Mouse (Mus musculus): Measurements from ENCODE around the gene 9630041A04Rik. TPM values are rescaled to one million over a fixed set of nuclear protein-coding genes. Genes with fewer than 3 reads are reported as not detected.

9630041A04Rik gene
- polyA plus RNA-seq, 1 experiment from 2014 or later: not detected

- Histone ChIP-seq H3K9me3 (no peaks in the 10 kb centered on the region), H3K27me3 (no peaks in the 10 kb centered on the region), H3K9ac (no peak overlapping the region), H3K36me3 (no peaks in the 10 kb centered on the region), H3K27ac (no peak overlapping the region), H3K4me2 (no peak overlapping the region), H3K4me3 (no peak overlapping the region), H3K4me1 (no peaks in the 10 kb centered on the region)
- ATAC-seq (ENCODE audit: borderline replicate concordance, extremely low read depth, low FRiP score, low TSS enrichment): no peak
- WGBS: 60% methylated on average over 11 of the region's 11 CpGs
Observed at GRCm38 (mm10) chr9:101877109-101877987, 15.7 kb downstream of the 9630041A04Rik start.

- Histone ChIP-seq H3K4me3 (no peak overlapping the region), H3K27me3 (no peaks in the 10 kb centered on the region), H3K36me3 (no peaks in the 10 kb centered on the region), H3K27ac (no peak overlapping the region), H3K4me2 (no peak overlapping the region), H3K4me1 (no peaks in the 10 kb centered on the region), H3K9ac (no peak overlapping the region), H3K9me3 (no peaks in the 10 kb centered on the region)
- no peak for ATAC-seq (ENCODE audit: borderline replicate concordance, extremely low read depth, low FRiP score, low TSS enrichment)
- WGBS: 30% methylated on average over 2 of the region's 2 CpGs
Observed at GRCm38 (mm10) chr9:101883295-101883694, 21.7 kb downstream of the 9630041A04Rik start.

GRCm38 (mm10) chr9:101897851-101898250 lies 36.2 kb downstream of the 9630041A04Rik start:
- H3K4me3 ChIP-seq: no peak overlapping the region
- no peaks in the 10 kb centered on the region for H3K4me1 ChIP-seq
- 73% methylated on average over 1 of the region's 1 CpGs for WGBS
- H3K9me3 ChIP-seq: no peaks in the 10 kb centered on the region
- no peak overlapping the region for H3K9ac ChIP-seq
- H3K4me2 ChIP-seq: no peak overlapping the region
- H3K27ac ChIP-seq: no peak overlapping the region
- no peak for ATAC-seq (ENCODE audit: borderline replicate concordance, extremely low read depth, low FRiP score, low TSS enrichment)
- no peaks in the 10 kb centered on the region for H3K36me3 ChIP-seq
- no peaks in the 10 kb centered on the region for H3K27me3 ChIP-seq

GRCm38 (mm10) chr9:101903406-101903805 lies 41.8 kb downstream of the 9630041A04Rik start:
- Histone ChIP-seq H3K4me2 (no peak overlapping the region), H3K36me3 (no peaks in the 10 kb centered on the region), H3K27me3 (no peaks in the 10 kb centered on the region), H3K9me3 (no peaks in the 10 kb centered on the region), H3K4me1 (no peaks in the 10 kb centered on the region), H3K9ac (no peak overlapping the region), H3K27ac (no peak overlapping the region), H3K4me3 (no peak overlapping the region)
- 66% methylated on average over 3 of the region's 3 CpGs for WGBS
- no peak for ATAC-seq (ENCODE audit: borderline replicate concordance, extremely low read depth, low FRiP score, low TSS enrichment)

GRCm38 (mm10) chr9:101907747-101908255 lies 46.2 kb downstream of the 9630041A04Rik start:
- Histone ChIP-seq H3K27ac (no peak overlapping the region), H3K27me3 (no peaks in the 10 kb centered on the region), H3K36me3 (no peaks in the 10 kb centered on the region), H3K4me1 (no peaks in the 10 kb centered on the region; the same call in 1 of the 2 replicates), H3K9me3 (no peaks in the 10 kb centered on the region), H3K4me2 (no peak overlapping the region), H3K4me3 (no peak overlapping the region), H3K9ac (no peak overlapping the region)
- 55% methylated on average over 6 of the region's 6 CpGs for WGBS
- ATAC-seq (ENCODE audit: borderline replicate concordance, extremely low read depth, low FRiP score, low TSS enrichment): no peak

- no peak for ATAC-seq (ENCODE audit: borderline replicate concordance, extremely low read depth, low FRiP score, low TSS enrichment)
- H3K4me1 ChIP-seq: no peaks in the 10 kb centered on the region; the same call in 1 of the 2 replicates
- H3K27ac ChIP-seq: no peak overlapping the region
- no peaks in the 10 kb centered on the region for H3K27me3 ChIP-seq
- no peaks in the 10 kb centered on the region for H3K9me3 ChIP-seq
- H3K4me2 ChIP-seq: no peak overlapping the region
- 48% methylated on average over 5 of the region's 5 CpGs for WGBS
- no peaks in the 10 kb centered on the region for H3K36me3 ChIP-seq
- no peak overlapping the region for H3K4me3 ChIP-seq
- no peak overlapping the region for H3K9ac ChIP-seq
Observed at GRCm38 (mm10) chr9:101908849-101909248, 47.2 kb downstream of the 9630041A04Rik start.

- no peaks in the 10 kb centered on the region for H3K27me3 ChIP-seq
- H3K27ac ChIP-seq: no peak overlapping the region
- H3K9me3 ChIP-seq: no peaks in the 10 kb centered on the region
- ATAC-seq (ENCODE audit: borderline replicate concordance, extremely low read depth, low FRiP score, low TSS enrichment): no peak
- 77% methylated on average over 4 of the region's 4 CpGs for WGBS
- no peaks in the 10 kb centered on the region for H3K36me3 ChIP-seq
- no peak overlapping the region for H3K4me2 ChIP-seq
- H3K4me3 ChIP-seq: no peak overlapping the region
- no peaks in the 10 kb centered on the region; the same call in 1 of the 2 replicates for H3K4me1 ChIP-seq
- H3K9ac ChIP-seq: no peak overlapping the region
Observed at GRCm38 (mm10) chr9:101909491-101909890, 47.9 kb downstream of the 9630041A04Rik start.

- Histone ChIP-seq H3K9ac (no peak overlapping the region), H3K4me1 (no peaks in the 10 kb centered on the region; the same call in 1 of the 2 replicates)
- 28% methylated on average over 9 of the region's 9 CpGs for WGBS
Observed at GRCm38 (mm10) chr9:101911176-101911866, 49.7 kb downstream of the 9630041A04Rik start.

GRCm38 (mm10) chr9:101915082-101915481 lies 53.4 kb downstream of the 9630041A04Rik start:
- no peak overlapping the region for H3K9ac ChIP-seq
- H3K4me3 ChIP-seq: no peak overlapping the region
- no peaks in the 10 kb centered on the region for H3K36me3 ChIP-seq
- ATAC-seq (ENCODE audit: borderline replicate concordance, extremely low read depth, low FRiP score, low TSS enrichment): no peak
- 81% methylated on average over 2 of the region's 2 CpGs for WGBS
- H3K27ac ChIP-seq: no peak overlapping the region
- no peak overlapping the region for H3K4me2 ChIP-seq
- H3K4me1 ChIP-seq: no peaks in the 10 kb centered on the region; the same call in 1 of the 2 replicates
- no peaks in the 10 kb centered on the region for H3K9me3 ChIP-seq
- H3K27me3 ChIP-seq: no peaks in the 10 kb centered on the region

More at GRCm38 (mm10) chr9:101911176-101911866, 49.7 kb downstream of the 9630041A04Rik start:
- no peak overlapping the region for H3K4me3 ChIP-seq
- H3K4me2 ChIP-seq: peak overlapping the region; percentile 5; the same call in 1 of the 2 replicates
- H3K9me3 ChIP-seq: no peaks in the 10 kb centered on the region
- peak; percentile 85 for ATAC-seq (ENCODE audit: borderline replicate concordance, extremely low read depth, low FRiP score, low TSS enrichment)
- H3K27ac ChIP-seq: peak overlapping the region; percentile 51; the same call in 1 of the 2 replicates
- no peaks in the 10 kb centered on the region for H3K36me3 ChIP-seq
- H3K27me3 ChIP-seq: no peaks in the 10 kb centered on the region

GRCm38 (mm10) chr9:101918771-101919170 lies 57.1 kb downstream of the 9630041A04Rik start:
- Histone ChIP-seq H3K9me3 (no peaks in the 10 kb centered on the region), H3K36me3 (no peaks in the 10 kb centered on the region), H3K27ac (no peak overlapping the region), H3K9ac (no peak overlapping the region), H3K4me1 (peaks cover 5% of the 10 kb centered on the region; the same call in 1 of the 2 replicates), H3K4me2 (no peak overlapping the region), H3K4me3 (no peak overlapping the region), H3K27me3 (no peaks in the 10 kb centered on the region)
- 77% methylated on average over 4 of the region's 4 CpGs for WGBS
- ATAC-seq (ENCODE audit: borderline replicate concordance, extremely low read depth, low FRiP score, low TSS enrichment): no peak

GRCm38 (mm10) chr9:101919324-101919723 lies 57.7 kb downstream of the 9630041A04Rik start:
- no peaks in the 10 kb centered on the region for H3K9me3 ChIP-seq
- WGBS: 73% methylated on average over 5 of the region's 5 CpGs
- no peak for ATAC-seq (ENCODE audit: borderline replicate concordance, extremely low read depth, low FRiP score, low TSS enrichment)

More at GRCm38 (mm10) chr9:101919324-101919723, 57.7 kb downstream of the 9630041A04Rik start:
- H3K4me1 ChIP-seq: peaks cover 8% of the 10 kb centered on the region; the same call in 1 of the 2 replicates
- no peak overlapping the region for H3K4me2 ChIP-seq
- H3K9ac ChIP-seq: no peak overlapping the region
- H3K36me3 ChIP-seq: no peaks in the 10 kb centered on the region
- H3K27me3 ChIP-seq: no peaks in the 10 kb centered on the region
- H3K4me3 ChIP-seq: no peak overlapping the region
- no peak overlapping the region for H3K27ac ChIP-seq

All from lung, embryonic 15.5 days (tissue).